Comparison of ENCODE assay signal across 12 mouse cellular contexts in the genomic region with DNA sequence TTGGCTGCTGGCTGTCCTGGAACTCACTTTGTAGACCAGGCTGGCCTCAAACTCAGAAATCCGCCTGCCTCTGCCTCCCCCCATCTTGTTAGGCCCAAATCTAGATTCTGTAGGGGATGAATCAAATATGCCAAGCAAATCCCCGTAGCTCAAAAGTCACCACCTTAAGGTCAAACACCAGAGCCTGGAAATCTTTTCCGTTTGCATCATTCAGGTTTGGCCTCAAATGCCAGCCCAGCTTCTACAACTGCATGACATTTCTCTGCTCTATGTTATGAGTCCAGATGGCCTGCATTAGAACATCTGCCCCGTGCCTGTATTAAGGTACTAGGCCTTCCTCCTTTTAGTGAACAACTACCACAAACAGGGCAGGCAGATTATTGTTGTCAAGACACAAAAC. TPM values are rescaled to one million over a fixed set of nuclear protein-coding genes. Genes with fewer than 3 reads are reported as not detected.
A peak's percentile ranks its signal among the peaks of the same experiment; 100 is the strongest.
DNase-seq lines count a peak whose midpoint lies in the region; ATAC-seq and TF ChIP-seq lines count a peak whose summit lies in the region.
"Had no signal": no experiment of that assay in that cellular context is flagged by ENCODE, and none has a peak within 500 bp of the region (broad histone marks: within the 10 kb centered on the region; RNA-seq: fewer than 3 reads in every experiment).

No protein-coding gene starts in this region.

- no peak for TF ChIP-seq POLR2A in thymus, adult 2 months (IDR thresholded peaks at IDR 0.05; ENCODE audit: control insufficient read depth, extremely low read depth, insufficient read depth, low read length, poor library complexity)

- no peak for ATAC-seq in heart, embryonic 12.5 days (ENCODE audit: insufficient number of reproducible peaks, low FRiP score)
- no peak for ATAC-seq in lung, embryonic 14.5 days (ENCODE audit: insufficient read depth)
- no peak for ATAC-seq in embryonic facial prominence, embryonic 12.5 days (ENCODE audit: insufficient number of reproducible peaks, insufficient read depth, low FRiP score, low TSS enrichment)
- no peak for ATAC-seq in liver, postnatal 0 days
- ATAC-seq: intestine, embryonic 15.5 days had no signal

- H3K4me1 ChIP-seq in heart, embryonic 12.5 days (replicated peaks): peaks cover 16% of the 10 kb centered on the region
- peaks cover 7% of the 10 kb centered on the region; the same call in 1 of the 2 replicates for H3K4me1 ChIP-seq in lung, embryonic 14.5 days (ENCODE audit: insufficient read depth)
- H3K4me1 ChIP-seq in embryonic facial prominence, embryonic 12.5 days: peaks cover 23% of the 10 kb centered on the region
- peaks cover 19% of the 10 kb centered on the region for H3K4me1 ChIP-seq in liver, postnatal 0 days (ENCODE audit: insufficient read depth)
- peaks cover 2% of the 10 kb centered on the region for H3K4me1 ChIP-seq in thymus, adult 2 months (replicated peaks; ENCODE audit: control insufficient read depth, insufficient read depth, low read length)

- no peak for TF ChIP-seq CTCF in lung, embryonic 14.5 days (IDR thresholded peaks at IDR 0.05; ENCODE audit: low read depth)
- no peak for TF ChIP-seq CTCF in liver, postnatal 0 days (IDR thresholded peaks at IDR 0.05; ENCODE audit: low read depth)
- no peak for TF ChIP-seq CTCF in thymus, adult 2 months (IDR thresholded peaks at IDR 0.05; ENCODE audit: borderline replicate concordance, control insufficient read depth, extremely low read depth, insufficient read depth, low read length, poor library complexity)

- peak overlapping the region; percentile 97; the same call in 1 of the 2 replicates for H3K9ac ChIP-seq in heart, embryonic 12.5 days
- H3K9ac ChIP-seq in lung, embryonic 14.5 days: 0 out of 2 replicates have a peak overlapping the region, but pooled peaks have one; percentile 94
- H3K9ac ChIP-seq in embryonic facial prominence, embryonic 12.5 days: peak overlapping the region; percentile 99; the same call in 1 of the 2 replicates
- H3K9ac ChIP-seq in liver, postnatal 0 days (replicated peaks): no peak overlapping the region; the same call in 1 of the 2 replicates
- H3K9ac ChIP-seq: intestine, embryonic 15.5 days had no signal

- H3K27ac ChIP-seq in heart, embryonic 12.5 days (ENCODE audit: poor library complexity, severe bottlenecking): no peak overlapping the region
- H3K27ac ChIP-seq in lung, embryonic 14.5 days (ENCODE audit: low read depth): no peak overlapping the region
- no peak overlapping the region for H3K27ac ChIP-seq in embryonic facial prominence, embryonic 12.5 days
- peak overlapping the region; percentile 34; the same call in 1 of the 2 replicates for H3K27ac ChIP-seq in liver, postnatal 0 days (ENCODE audit: low read depth)
- H3K27ac ChIP-seq in thymus, adult 2 months (ENCODE audit: control insufficient read depth, insufficient read depth, low read length): no peak overlapping the region
- H3K27ac ChIP-seq: hindbrain, embryonic 10.5 days; intestine, embryonic 15.5 days; left cerebral cortex, adult 2 months had no signal

- no peaks in the 10 kb centered on the region for H3K27me3 ChIP-seq in heart, embryonic 12.5 days (replicated peaks)
- no peaks in the 10 kb centered on the region for H3K27me3 ChIP-seq in lung, embryonic 14.5 days (ENCODE audit: insufficient read depth, low read length)
- no peaks in the 10 kb centered on the region for H3K27me3 ChIP-seq in embryonic facial prominence, embryonic 12.5 days
- no peaks in the 10 kb centered on the region for H3K27me3 ChIP-seq in liver, postnatal 0 days (ENCODE audit: insufficient read depth, low read length)
- no peaks in the 10 kb centered on the region for H3K27me3 ChIP-seq in thymus, adult 2 months (ENCODE audit: control insufficient read depth, insufficient read depth, low read length)
- H3K27me3 ChIP-seq: intestine, embryonic 15.5 days had no signal

- no peak for TF ChIP-seq EP300 in liver, postnatal 0 days (IDR thresholded peaks at IDR 0.05; ENCODE audit: low read depth)

- WGBS in heart, embryonic 12.5 days: 83% methylated on average over 4 of the region's 4 CpGs
- WGBS in lung, embryonic 14.5 days: 78% methylated on average over 4 of the region's 4 CpGs
- 62% methylated on average over 4 of the region's 4 CpGs for WGBS in embryonic facial prominence, embryonic 12.5 days
- 81% methylated on average over 4 of the region's 4 CpGs for WGBS in liver, postnatal 0 days (ENCODE audit: insufficient replicate concordance)
- WGBS in thymus, adult 2 months: 90% methylated on average over 4 of the region's 4 CpGs

- no peak overlapping the region for H3K4me3 ChIP-seq in heart, embryonic 12.5 days
- H3K4me3 ChIP-seq in lung, embryonic 14.5 days (ENCODE audit: low read depth, low read length): no peak overlapping the region
- no peak overlapping the region for H3K4me3 ChIP-seq in embryonic facial prominence, embryonic 12.5 days
- H3K4me3 ChIP-seq in liver, postnatal 0 days (ENCODE audit: low read depth, low read length): no peak overlapping the region
- H3K4me3 ChIP-seq in thymus, adult 2 months (ENCODE audit: control insufficient read depth, insufficient read depth, low read length): no peak overlapping the region
- H3K4me3 ChIP-seq: left cerebral cortex, adult 2 months had no signal

- 0 out of 2 replicates have a peak overlapping the region, but pooled peaks have one; percentile 80 for H3K4me2 ChIP-seq in heart, embryonic 12.5 days
- peak overlapping the region; percentile 88; the same call in 1 of the 2 replicates for H3K4me2 ChIP-seq in lung, embryonic 14.5 days
- peak overlapping the region; percentile 74 for H3K4me2 ChIP-seq in embryonic facial prominence, embryonic 12.5 days (replicated peaks)
- H3K4me2 ChIP-seq in liver, postnatal 0 days (ENCODE audit: low read depth, low read length): 0 out of 2 replicates have a peak overlapping the region, but pooled peaks have one; percentile 74

- DNase-seq in heart, postnatal 4 days: no peak
- DNase-seq in lung, embryonic 14.5 days: no peak
- no peak for DNase-seq in lung, postnatal 4 days
- DNase-seq in liver, postnatal 0 days: no peak
- no peak for DNase-seq in thymus, adult 2 months
- DNase-seq in cerebellum, adult 18-20 months: no peak
- DNase-seq: gastrocnemius, postnatal 10 days had no signal

- H3K9me3 ChIP-seq in heart, embryonic 12.5 days (replicated peaks): no peaks in the 10 kb centered on the region
- no peaks in the 10 kb centered on the region for H3K9me3 ChIP-seq in lung, embryonic 14.5 days (ENCODE audit: low read depth, low read length)
- H3K9me3 ChIP-seq in embryonic facial prominence, embryonic 12.5 days: no peaks in the 10 kb centered on the region
- H3K9me3 ChIP-seq in liver, postnatal 0 days (ENCODE audit: low read length): no peaks in the 10 kb centered on the region
- H3K9me3 ChIP-seq: hindbrain, embryonic 10.5 days; intestine, embryonic 15.5 days had no signal

- H3K36me3 ChIP-seq in heart, embryonic 12.5 days: peaks cover 37% of the 10 kb centered on the region
- peaks cover 45% of the 10 kb centered on the region for H3K36me3 ChIP-seq in lung, embryonic 14.5 days (ENCODE audit: insufficient read depth)
- H3K36me3 ChIP-seq in embryonic facial prominence, embryonic 12.5 days: peaks cover 38% of the 10 kb centered on the region
- H3K36me3 ChIP-seq in liver, postnatal 0 days (replicated peaks; ENCODE audit: insufficient read depth, low read length): peaks cover 40% of the 10 kb centered on the region
- peaks cover 35% of the 10 kb centered on the region for H3K36me3 ChIP-seq in thymus, adult 2 months (ENCODE audit: control insufficient read depth, insufficient read depth, low read length)

RNA-seq across cellular contexts. Expression of a gene that starts 2.5 kb away (rescaled TPM):
- 495 and 521 TPM in 2 replicates for polyA plus RNA-seq in heart, embryonic 12.5 days (2016; fragmentation: Nextera tagmentation; extraction: Ambion mirVana)
- total RNA-seq in heart, postnatal 4 days (2021): 100 to 1,000 TPM; 578 to 602 TPM
- polyA plus RNA-seq in lung, embryonic 14.5 days (2014; fragmentation: Nextera tagmentation; extraction: Ambion mirVana): 1,090 and 1,134 TPM in 2 replicates
- 842 and 900 TPM in 2 replicates for polyA plus RNA-seq in embryonic facial prominence, embryonic 12.5 days (2016; fragmentation: Nextera tagmentation; extraction: Ambion mirVana)
- polyA plus RNA-seq in liver, postnatal 0 days (2015; fragmentation: Nextera tagmentation; extraction: Ambion mirVana): 539 and 549 TPM in 2 replicates
- 1,694 and 2,577 TPM in 2 replicates for polyA plus RNA-seq in thymus, adult 2 months (2012; rRNA removed)

RNA-seq across cellular contexts. Expression of a gene that starts 18.4 kb away (rescaled TPM):
- polyA plus RNA-seq in heart, embryonic 12.5 days (2016; fragmentation: Nextera tagmentation; extraction: Ambion mirVana): 249 and 250 TPM in 2 replicates
- total RNA-seq in heart, postnatal 4 days (2021): 10 to 100 TPM; 83.3 to 95.7 TPM
- 401 and 409 TPM in 2 replicates for polyA plus RNA-seq in lung, embryonic 14.5 days (2014; fragmentation: Nextera tagmentation; extraction: Ambion mirVana)
- 359 and 369 TPM in 2 replicates for polyA plus RNA-seq in embryonic facial prominence, embryonic 12.5 days (2016; fragmentation: Nextera tagmentation; extraction: Ambion mirVana)
- polyA plus RNA-seq in liver, postnatal 0 days (2015; fragmentation: Nextera tagmentation; extraction: Ambion mirVana): 171 and 178 TPM in 2 replicates
- polyA plus RNA-seq in thymus, adult 2 months (2012; rRNA removed): 61.8 and 69.1 TPM in 2 replicates
